Mouse (Mus musculus) olfactory bulb, adult 2 months (tissue): Measurements from ENCODE around the gene Pik3r4.

Experiments
- CTCF ChIP-seq: fragments of 200-500 bp; IDR thresholded peaks from 2 replicates; pipeline ENCODE4 v1.5.1; 2012; ENCODE audit warnings: low read depth, mild to moderate bottlenecking, low read length, moderate library complexity; ENCODE audit not compliant: insufficient read depth
- POLR2A ChIP-seq: fragments of 200-500 bp; IDR thresholded peaks from 2 replicates; pipeline ENCODE4 v1.6.1; 2012; ENCODE audit warnings: mild to moderate bottlenecking, low read depth, low read length, moderate library complexity; ENCODE audit not compliant: insufficient read depth

- TF ChIP-seq POLR2A (no peak), CTCF (no peak)
Measured at GRCm38 (mm10) chr9:105689485-105689884, 46.7 kb downstream of the Pik3r4 start.
